Mouse (Mus musculus) embryo, embryonic 11 days (tissue): ENCODE measurements at regions not wholly inside any gene's neighbourhood (a gene's known extent, or its start where the extent isn't known, plus 50 kb on each side); places are given as distances from the start of the nearest gene placed in this dataset.

Experiments used
- DNase-seq: peaks from one replicate; pipeline ENCODE4 v3.0.0-alpha.2; 2015

DNA sequence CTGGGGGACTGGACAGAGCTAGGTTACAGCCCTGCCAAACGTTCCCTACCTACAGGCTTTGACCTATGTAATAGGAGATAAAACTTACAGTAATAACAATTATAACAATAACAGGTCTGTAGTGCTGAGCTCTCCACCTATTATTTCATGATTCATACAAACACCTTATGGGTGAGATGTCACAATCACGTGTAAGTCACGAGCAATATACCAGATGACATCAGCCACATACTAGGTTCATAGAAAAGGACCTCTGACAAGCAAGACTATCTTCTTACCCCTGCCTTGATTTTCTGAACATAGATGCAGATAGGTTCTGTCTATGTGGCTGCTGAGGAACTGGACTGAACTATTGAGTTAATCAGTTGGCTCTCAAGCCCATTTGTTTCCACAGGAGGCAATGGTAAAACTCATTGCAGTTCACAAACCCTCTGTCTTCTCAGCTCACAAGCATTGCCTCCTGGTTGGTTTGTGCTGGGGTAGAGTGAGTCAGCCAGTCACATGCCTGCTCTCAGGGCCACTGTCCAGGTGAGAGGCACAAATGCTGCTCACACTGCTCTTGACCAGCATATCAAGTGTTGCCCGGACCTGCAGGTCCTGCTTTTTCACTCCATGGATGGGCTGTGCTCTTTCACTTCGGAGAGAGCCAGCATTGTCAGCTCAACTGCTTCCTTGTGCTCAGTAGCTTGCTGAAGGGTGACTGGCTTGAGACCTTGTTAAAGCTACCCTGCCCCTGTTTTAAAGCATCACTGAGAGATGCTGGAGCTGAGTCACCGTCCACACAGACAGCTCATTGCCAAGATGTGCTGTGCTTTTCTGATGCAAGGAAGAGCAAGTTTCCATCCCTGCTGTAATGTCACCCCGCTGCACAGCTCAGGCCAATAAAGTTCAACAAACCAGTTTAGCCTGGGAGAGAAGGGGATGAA, 1275.9 kb downstream of the Gsdmc2 start:
- DNase-seq: no peak

DNA sequence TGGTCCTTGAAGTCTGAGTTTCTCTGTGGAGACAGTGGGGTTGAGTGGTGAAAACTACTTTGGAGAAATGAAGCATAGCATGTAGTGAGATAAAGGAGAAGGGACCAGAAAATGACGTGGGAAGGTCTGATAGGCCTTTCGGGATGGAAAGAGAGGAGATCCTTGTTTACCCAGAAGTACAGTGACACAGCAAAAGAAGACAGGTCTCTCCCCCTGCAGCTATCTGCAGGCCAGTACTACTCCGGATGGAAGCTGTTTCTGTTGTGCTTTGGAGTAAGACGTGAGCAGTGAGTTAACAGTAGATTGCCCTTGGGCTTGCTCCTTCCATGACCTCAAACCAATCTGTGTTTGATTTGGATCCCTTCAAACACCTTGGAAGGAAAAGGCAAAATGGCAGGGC, 1277.5 kb downstream of the Gsdmc2 start:
- no peak for DNase-seq

DNA sequence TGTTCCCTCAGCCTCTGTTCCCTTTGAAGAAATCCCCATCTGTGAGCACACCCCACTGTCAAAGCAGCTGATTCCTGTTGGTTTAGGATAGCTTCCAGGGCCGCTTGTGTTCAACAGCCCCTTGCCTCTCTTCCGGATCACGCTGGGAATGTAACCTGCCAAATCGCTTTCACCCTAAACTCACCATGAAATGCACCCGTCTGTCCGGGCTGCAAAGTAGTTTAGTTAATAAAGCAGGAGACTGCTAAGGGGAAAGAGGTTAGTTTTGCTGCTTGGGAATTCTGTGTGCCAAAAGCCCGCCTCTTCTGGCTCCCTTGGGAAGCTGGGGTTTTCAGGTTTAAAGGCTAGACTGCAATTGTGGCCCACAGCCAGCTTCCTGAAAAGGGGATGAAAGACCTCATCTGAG, 1278.9 kb downstream of the Gsdmc2 start:
- DNase-seq: peak; percentile 34

DNA sequence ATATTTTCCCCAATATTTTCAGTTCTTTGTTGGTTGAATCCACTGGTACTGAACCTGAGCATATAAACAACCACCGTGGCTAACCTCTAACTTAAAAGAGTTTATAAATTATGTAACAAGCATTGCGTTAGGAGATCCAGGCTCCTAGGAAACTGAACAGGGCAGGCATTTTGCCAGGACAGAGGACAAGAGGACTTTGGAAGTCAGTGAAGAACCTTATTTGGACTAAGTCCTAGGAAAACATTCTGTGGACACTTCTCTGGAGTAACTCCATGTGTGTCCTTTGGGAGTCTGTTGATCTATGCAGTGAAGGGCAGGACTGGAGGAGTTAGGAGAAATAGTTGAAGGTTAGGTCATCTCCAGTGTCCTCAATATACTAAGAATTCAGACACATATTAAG, 1311.7 kb downstream of the Gsdmc2 start:
- DNase-seq: no peak

DNA sequence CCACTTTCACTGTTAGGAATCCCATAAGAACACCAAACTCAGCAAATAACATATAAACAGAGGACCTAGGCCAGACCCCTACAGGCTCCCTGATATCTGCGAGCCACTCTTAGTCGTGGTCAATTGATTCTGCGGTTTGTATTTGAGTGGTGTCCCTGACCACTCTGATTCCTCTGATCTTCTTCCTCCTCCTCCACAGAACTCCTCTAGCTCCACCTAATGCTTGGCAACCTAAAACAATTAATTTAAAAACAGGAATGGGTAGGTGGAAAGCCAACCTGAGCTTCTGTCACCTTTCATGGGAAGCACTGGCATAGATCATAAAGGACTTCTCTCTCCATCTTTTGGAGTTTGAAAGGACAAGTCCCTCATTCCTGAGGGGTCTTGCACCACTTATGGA, 1316.0 kb downstream of the Gsdmc2 start:
- no peak for DNase-seq

DNA sequence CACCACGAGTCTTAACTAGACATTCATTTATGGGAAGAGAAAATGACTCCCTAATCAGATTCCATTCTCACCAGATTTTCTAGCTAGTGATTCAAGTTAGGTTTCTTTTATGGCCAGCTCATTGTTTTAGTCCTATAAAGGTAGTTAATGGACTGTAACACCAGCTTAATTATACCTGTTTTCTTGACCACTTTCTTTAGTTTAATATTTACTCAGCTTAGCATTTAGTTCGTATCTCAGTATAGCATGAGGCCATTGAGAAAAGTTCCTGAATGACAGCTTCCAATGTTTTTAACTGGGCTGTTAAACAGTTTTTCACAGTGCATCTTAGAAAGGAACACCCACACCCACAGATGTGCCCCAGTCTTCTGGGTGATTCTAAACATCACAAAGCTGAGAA, 1320.3 kb downstream of the Gsdmc2 start:
- DNase-seq: no peak

DNA sequence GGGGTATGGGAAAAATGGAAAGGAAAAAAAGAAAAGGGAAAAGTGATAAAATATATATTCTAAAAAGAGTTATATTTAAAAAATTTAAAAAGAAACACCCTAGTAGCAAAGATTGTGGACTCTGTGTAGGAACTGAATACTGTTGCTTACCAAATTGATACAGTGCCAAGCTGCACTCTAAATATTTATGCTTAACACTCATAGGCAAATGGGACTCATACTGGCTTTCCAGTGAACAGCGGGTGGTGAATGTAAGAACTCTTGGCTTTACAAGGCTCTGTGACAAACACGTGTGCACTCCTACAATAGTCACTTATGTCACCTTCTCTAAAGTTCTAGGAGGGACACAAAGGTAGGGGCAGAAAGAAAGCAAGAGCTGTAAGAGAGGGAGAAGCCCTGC, 1320.8 kb downstream of the Gsdmc2 start:
- DNase-seq: no peak

DNA sequence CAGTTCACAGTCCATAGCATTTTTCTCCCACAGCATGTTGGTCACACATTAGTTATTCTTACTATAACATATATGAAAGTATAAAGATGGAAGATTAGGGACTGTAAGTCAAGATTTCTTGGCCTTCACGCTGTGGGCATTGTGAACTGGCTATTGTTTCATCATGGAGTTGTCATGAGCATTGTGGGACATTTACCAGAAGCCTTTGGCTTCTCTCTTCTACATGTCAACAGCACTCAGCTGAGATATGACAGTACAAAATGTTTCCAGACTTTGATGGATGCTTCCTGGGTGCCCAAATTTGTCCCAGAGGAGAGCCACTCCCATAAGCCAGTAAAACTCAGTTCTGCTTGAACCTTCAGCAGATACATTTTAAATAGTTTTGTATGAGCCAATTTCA, 1331.5 kb downstream of the Gsdmc2 start:
- DNase-seq: no peak

DNA sequence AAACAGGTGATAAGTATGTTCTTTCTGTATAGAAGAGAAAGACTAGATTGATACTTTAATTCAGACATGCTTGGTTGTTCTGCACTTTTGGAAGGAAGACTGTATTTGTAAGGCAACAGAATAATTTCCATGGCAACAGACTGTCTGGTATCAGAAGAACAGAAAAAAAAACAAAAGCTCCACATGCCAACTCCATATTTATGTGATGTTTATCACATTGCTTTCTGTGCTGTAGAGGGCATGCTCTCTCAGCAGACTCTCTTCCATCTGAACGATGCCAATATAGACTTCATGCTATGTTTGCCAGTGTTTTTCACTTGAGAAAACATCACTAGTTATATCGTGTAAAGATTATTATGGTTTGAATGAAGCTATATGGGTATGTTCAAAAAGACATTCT, 1333.5 kb downstream of the Gsdmc2 start:
- DNase-seq: no peak

DNA sequence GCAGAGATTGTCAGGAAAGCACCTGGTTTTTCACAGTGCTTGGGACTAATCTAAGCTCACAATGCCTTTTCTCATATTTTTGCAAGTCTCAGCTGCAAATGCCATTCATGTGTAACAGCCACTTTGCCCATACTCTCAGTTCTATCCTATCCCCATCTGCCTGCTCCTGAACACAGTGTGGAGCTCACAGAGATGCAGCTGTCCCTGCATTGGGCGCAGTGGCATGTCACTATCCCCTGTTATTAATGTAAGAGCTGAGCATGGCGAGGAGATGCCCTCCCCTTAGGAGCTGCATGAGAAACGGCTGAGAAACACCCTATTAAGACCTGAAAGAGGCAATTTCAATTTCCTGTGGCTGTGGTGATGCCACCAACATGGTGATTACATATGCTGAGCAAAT, 1341.1 kb downstream of the Gsdmc2 start:
- no peak for DNase-seq

DNA sequence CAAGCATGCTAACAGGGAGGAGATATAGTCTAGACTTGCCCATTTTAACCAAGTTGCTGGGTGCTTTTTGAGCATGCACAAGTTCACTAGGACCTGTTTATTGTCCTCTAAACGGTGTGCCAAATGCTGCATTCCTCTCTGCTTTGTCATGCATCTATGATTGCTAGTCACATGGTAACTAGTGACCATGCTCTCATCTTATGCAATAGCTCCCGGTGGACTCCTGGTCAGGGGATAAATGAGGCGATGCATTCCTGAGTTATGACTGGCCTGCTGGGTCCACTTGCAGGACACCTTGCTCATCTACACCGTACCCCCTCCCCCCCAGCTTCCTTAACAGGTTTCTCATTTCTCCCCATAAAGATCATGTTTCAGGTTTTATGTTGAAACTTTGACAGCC, 1344.0 kb downstream of the Gsdmc2 start:
- peak; percentile 24 for DNase-seq

DNA sequence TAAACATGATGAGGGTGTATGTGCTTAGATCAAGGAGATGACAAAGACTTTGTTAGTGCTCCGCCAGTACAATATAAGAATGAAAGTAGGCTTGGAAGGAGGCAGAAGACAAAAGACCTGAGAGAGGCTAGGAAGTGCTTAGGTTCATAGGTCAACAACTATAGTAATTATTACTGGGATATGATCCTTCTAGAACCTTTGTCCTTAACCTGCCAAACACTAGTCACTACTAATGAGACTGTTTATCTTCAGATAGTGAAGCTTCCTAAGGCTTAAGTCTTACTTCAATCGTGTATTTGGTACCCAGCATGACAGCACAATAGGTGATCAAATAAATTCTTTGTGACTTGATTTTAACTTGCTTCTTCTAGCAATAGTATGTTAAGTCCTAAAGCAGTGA, 1344.5 kb downstream of the Gsdmc2 start:
- no peak for DNase-seq

DNA sequence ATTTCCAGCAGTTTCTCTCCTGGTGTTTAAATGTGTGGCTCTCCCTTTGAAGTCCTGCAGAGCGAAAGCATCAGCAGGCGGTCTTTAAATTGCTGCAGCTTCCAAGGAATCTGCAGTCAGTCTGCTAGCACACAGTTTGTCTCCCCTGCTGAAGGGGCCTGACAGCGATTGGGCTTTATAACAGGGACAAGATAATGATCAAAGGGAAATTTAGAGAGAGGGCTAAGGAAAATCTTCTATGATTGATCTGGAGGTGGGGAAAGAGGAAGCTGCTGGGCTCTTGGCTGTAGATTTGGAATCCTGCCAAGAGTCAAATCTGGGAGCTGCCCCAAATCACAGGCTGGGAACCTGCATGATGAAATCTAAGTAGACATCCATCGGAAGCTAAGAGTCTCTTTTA, 1348.8 kb downstream of the Gsdmc2 start:
- peak; percentile 62 for DNase-seq

DNA sequence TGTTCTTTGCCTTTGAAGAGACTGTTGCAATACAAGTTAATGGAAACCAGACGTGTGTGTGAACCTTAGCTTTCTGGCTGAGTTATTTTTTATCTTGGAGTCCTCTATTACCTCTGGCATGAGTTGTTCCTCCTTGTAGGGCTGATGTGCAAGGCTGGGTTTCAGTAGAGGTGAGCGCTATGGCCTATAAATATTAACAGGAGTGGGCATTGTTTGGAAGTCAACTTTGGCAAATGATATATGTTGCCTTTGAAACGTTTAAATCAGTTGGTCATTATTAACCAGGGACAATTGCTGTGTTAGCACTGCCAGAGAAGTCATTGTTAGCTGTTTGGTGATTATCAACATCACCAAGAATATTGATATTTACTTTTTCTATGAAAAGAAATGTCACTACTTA, 1352.6 kb downstream of the Gsdmc2 start:
- peak; percentile 37 for DNase-seq

DNA sequence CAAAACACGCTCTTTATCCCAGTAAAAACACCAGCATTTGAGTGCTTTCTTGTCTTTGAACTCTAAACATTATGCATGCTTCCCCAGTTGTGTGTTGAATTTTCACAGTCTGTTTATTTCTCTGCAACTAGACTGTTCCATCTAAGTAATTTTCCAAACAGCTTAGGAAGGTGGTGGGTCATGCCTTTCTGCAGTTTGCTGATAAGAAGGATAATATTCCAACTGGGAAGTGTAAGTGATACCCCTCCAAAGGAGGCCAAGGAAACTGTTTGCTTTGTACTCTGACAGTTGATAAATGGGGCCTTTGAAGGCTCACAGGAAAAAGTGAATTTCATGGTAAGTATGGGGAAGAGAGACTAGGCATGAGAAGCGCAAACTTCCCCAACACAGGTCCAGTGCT, 1354.4 kb downstream of the Gsdmc2 start:
- DNase-seq: peak; percentile 28

DNA sequence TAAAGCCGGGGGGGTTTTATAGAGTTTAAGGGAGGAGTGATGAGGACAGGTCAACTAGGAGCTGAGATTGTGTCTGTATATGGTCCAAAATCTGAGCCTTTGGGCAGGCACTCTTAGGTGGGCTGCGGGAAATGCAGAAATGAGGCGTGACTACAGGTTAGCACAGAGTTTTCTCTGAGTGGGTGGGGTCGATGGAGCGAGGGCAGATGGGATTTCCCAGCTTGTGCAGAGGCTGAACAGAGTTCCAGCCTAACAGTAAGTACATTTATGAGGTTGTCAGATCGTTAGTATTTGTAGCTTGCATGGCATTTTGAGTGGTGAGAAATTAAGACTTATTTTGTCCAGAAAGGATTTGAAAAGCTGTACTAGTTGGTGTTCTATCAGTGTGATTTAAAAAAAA, 1358.4 kb downstream of the Gsdmc2 start:
- no peak for DNase-seq

DNA sequence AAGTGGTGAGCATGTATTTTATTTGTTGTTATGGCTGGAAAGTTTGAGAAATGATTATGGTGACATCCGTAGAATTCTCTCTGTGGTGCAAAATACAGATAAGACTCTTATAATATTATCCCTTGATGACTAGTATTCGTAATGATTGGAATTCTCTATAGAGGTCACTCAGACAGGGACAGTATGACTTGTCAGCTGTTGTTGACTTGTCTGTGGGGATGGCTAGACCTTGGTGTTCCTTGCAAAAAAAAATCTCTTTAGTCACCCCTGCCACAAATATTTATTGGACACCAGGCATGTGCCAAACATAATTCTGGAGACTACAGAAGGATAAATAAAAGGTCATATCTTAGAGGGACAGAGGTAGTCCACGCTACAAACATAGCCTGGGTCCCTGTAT, 1360.6 kb downstream of the Gsdmc2 start:
- DNase-seq: no peak

DNA sequence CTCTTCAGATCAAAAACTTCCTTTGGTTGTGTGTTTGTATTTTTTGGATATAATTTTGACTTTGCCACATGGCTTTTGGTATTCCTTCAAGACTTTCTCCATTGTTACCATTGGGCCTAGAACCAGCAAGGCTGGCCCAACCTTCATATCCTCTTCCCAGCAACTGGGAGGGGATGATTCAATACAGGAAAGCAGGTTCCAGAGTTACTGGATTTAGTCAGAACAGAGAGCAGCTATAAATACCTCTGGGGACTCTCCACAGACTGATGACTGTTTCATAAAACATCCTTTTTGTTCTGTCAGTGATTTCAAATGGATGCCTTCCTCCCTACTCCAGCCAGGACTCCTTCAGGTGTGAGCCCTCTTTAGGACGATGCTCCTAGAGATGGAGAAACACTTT, 1361.4 kb downstream of the Gsdmc2 start:
- DNase-seq: no peak

DNA sequence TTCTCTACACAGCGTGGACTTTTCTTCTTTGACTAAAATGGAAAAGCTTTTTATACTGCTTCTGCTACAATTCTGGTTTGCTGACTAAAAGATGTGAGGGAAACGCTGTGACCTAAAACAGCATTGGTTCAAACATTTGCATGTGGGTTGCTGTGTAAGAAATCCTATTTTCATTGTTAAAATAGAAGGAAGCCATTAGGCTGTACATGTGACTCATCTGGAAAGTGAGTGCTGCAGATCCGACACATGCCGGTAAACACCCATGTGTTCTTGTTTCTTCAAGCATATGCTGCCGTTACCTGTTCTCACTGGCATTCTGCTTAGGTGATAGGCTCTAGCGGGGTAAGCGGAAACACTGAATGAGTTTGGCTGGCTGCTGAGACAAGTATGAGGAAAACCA, 1362.6 kb downstream of the Gsdmc2 start:
- DNase-seq: no peak

DNA sequence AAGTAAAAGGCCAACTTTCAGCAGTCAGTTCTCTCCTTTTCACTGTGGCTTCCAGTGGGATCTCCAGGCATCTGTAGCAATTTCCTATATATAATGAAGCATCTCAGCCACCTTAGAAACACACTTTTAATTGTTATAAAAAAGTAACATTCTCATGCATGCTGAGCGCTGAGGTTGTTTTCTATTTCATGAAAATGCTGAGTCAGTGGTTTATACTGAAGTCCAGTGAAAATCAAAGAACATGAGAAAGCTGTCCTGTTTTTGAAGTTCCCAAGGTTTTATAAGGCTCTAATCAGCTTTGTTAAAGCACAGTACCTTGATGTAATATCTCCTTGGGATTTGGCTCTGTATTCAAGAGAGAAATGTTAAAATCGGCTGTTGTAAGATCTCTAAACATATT, 1367.2 kb downstream of the Gsdmc2 start:
- no peak for DNase-seq

DNA sequence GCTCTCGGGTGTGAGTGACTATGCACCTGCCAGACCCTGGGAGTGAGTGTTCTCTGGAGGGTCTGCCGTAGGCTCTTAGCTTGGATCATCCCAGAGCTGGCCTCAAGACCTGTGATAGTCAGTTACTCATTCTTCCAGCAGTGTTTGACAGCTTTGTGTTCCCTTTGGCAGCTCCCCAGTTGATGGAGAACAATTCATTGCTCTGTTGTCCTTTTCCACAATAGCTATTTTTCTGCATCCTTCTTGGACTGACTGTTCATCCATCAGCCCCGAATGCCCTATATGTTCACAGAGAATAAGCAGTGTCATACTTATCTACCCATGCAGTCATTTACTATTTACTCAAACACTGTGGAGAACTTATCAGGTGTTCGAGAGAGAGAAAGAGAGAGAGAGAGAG, 1368.5 kb downstream of the Gsdmc2 start:
- DNase-seq: no peak

DNA sequence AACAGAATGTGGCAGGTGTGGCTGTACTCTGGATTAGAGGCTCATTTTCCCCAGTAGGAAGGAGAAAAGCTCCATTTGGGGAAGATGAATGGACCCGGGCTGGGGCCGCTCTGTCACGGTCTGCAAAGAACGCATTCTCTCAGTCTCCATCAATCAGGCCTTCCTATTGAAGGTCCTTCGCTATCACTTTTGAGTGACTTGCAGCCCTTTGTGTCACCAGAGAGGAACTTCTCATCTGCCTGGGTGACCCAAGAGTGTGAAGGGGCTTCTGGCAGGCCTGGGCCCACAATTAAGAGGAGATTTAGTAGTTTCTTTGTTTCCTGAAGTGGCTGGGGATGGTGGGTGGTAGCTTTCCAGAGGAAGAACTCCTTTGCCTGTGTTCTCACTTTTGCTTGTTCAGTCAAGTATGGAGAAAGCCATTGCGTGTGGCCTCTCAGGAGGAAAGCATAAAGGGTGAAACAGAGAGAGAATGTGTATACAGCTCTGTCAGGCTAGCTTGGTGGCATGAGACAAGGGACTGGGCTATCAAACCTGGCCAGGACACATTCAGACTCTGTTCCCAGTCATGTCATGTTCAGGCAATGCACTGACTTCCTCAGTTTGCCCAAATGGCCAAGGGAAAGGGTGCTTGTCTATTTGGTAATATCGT, 1374.2 kb downstream of the Gsdmc2 start:
- DNase-seq: peak; percentile 67

DNA sequence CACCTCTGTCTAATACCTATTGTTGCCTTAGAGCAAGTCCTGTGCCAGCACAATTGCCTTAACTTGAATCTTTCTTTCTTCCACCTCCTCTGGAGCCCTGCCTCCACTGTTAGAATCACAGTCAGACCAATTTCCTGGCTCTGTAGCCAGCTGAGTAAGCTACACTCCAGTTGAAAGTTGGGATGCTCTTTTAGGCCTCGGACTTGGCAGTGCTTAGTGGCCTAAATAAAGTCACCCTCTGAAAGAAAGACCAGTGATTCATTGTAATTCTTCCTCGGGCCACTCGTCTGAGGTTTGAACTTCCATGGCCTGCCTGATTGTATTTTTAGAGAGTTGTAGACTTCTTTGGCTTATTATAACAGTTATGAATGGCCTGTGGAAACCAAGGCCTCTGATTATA, 1376.9 kb downstream of the Gsdmc2 start:
- no peak for DNase-seq

DNA sequence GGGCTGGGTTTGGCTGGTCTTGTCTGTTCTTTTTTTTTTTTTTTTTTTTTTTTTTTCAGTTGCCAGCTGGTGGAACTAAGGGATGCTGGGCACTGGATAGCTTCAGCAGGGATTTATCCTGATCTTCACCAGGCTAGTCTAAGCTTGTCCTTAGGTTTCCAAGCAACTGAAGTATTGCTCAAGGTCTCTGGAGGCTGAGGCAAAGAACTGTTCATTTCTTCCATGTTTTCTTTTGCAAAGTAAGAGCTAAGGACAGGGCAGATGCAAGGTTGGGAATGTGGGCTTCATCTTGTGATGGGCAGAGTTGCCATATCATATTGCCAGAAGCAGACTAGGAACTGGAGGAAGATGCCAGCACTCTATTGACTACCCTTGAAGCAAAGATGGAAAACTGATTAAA, 1378.1 kb downstream of the Gsdmc2 start:
- DNase-seq: no peak
